Mouse (Mus musculus): ENCODE measurements around the gene Eapp.

- TF ChIP-seq GATA1 (IDR thresholded peaks at IDR 0.05; ENCODE audit: low read length), result no peak
- TF ChIP-seq TAL1 (IDR thresholded peaks at IDR 0.05; ENCODE audit: low read length), result no peak
These were observed 20.3 kb downstream of the Eapp start for GRCm38 (mm10) chr12:54675396-54675795.
